Mouse (Mus musculus): ENCODE measurements around the gene Gm10306.

GRCm38 (mm10) chr4:94517631-94518030, 38.7 kb upstream of the Gm10306 start:
- TF ChIP-seq CTCF (IDR thresholded peaks at IDR 0.05; ENCODE audit: low read depth), result peak; percentile 77
- TF ChIP-seq EP300 (IDR thresholded peaks at IDR 0.05; ENCODE audit: low read depth), result no peak
